Mouse (Mus musculus): ENCODE measurements around the gene Fermt2. TPM values are rescaled to one million over a fixed set of nuclear protein-coding genes. Genes with fewer than 3 reads are reported as not detected.

Gene Fermt2
- polyA plus RNA-seq, 1 experiment, result 95.9 TPM

DNA sequence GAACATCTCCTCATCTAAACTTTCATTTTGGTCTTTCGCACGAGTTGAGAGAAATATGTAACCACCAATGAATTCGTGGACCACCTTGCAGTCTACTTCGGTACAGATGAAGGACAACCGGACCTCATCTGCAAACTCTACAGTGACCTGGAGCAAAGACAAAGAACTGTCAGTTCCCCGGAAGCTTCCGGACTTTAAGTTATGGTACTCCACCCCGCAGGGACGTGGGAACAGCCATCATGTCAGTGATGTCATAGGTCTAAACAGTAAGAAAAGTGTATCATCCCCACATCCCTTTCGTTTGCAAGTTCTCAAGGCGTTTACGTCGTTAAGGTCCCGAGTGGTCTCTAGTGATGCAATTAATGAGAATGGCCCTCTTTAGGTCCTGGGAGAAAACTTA is 70.0 kb downstream of the Fermt2 start:
- Histone ChIP-seq H3K4me1 (ENCODE audit: control insufficient read depth, insufficient read depth, low read length) (peaks cover 9% of the 10 kb centered on the region), H3K4me3 (ENCODE audit: low read depth, low read length) (no peak overlapping the region), H3K9me3 (replicated peaks; ENCODE audit: control insufficient read depth, insufficient read depth, low read length, poor library complexity, severe bottlenecking) (no peaks in the 10 kb centered on the region), H3K9ac (ENCODE audit: low read depth, poor library complexity, severe bottlenecking) (no peak overlapping the region), H3K27me3 (ENCODE audit: control insufficient read depth, insufficient read depth, low read length, poor library complexity, severe bottlenecking) (no peaks in the 10 kb centered on the region), H3K27ac (ENCODE audit: insufficient read depth, low read length) (no peak overlapping the region), H3K36me3 (ENCODE audit: control insufficient read depth, insufficient read depth, low read length, poor library complexity, severe bottlenecking) (peaks cover 12% of the 10 kb centered on the region)
- TF ChIP-seq POLR2A (IDR thresholded peaks at IDR 0.05; ENCODE audit: insufficient read depth, low read length), result no peak
- TF ChIP-seq CTCF (IDR thresholded peaks at IDR 0.05; ENCODE audit: low read depth, low read length), result no peak
- no peak for TF ChIP-seq EP300 (IDR thresholded peaks at IDR 0.05; ENCODE audit: insufficient read depth, low read depth, low read length)

DNA sequence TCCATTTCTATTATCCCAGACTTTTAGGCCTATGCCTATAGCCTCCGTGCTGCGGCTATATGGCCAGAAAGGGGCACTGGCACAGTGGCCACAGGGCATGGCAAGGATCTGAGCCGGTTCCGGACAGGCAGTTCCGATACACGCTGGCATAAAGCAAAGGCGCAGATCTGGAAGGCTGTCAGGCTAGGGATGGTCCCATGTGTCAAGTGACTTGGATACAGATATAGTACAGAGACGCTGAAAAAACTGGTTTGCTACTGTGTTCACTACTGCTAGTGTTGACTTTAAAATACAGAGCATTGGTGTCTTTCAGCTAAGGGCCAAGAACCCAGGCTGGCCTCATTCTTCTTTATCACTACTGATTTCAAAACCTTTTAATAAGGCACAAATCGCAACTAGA is 72.9 kb downstream of the Fermt2 start:
- no peaks in the 10 kb centered on the region for H3K9me3 ChIP-seq (replicated peaks; ENCODE audit: control insufficient read depth, insufficient read depth, low read length, poor library complexity, severe bottlenecking)
- no peak overlapping the region for H3K9ac ChIP-seq (ENCODE audit: low read depth, poor library complexity, severe bottlenecking)
- H3K27ac ChIP-seq (ENCODE audit: insufficient read depth, low read length), result peak overlapping the region; percentile 72
- peaks cover 12% of the 10 kb centered on the region for H3K36me3 ChIP-seq (ENCODE audit: control insufficient read depth, insufficient read depth, low read length, poor library complexity, severe bottlenecking)
- no peaks in the 10 kb centered on the region for H3K27me3 ChIP-seq (ENCODE audit: control insufficient read depth, insufficient read depth, low read length, poor library complexity, severe bottlenecking)
- no peak for TF ChIP-seq POLR2A (IDR thresholded peaks at IDR 0.05; ENCODE audit: insufficient read depth, low read length)
- no peak for TF ChIP-seq EP300 (IDR thresholded peaks at IDR 0.05; ENCODE audit: insufficient read depth, low read depth, low read length)
- TF ChIP-seq CTCF (IDR thresholded peaks at IDR 0.05; ENCODE audit: low read depth, low read length), result no peak
- H3K4me1 ChIP-seq (ENCODE audit: control insufficient read depth, insufficient read depth, low read length), result peaks cover 13% of the 10 kb centered on the region
- H3K4me3 ChIP-seq (ENCODE audit: low read depth, low read length), result no peak overlapping the region

DNA sequence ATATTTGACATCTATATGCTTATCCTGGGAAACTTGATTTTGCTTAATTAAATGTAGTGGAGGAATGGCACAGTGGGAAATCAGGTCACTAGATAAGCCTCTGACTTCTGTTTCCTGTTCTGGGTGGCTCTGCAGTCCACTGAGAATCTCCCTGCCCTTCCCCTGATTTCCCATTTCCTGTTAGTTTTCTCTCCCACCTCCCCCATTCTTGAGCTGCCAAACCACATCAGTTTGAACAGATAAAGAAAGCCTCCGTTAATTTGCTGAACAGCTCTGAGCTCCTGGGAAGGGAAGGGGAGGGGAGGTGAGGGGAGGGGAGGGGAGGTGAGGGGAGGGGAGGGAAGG is 73.4 kb downstream of the Fermt2 start:
- Histone ChIP-seq H3K27ac (ENCODE audit: insufficient read depth, low read length) (peak overlapping the region; percentile 64; the same call in 1 of the 2 replicates), H3K9me3 (replicated peaks; ENCODE audit: control insufficient read depth, insufficient read depth, low read length, poor library complexity, severe bottlenecking) (no peaks in the 10 kb centered on the region), H3K9ac (ENCODE audit: low read depth, poor library complexity, severe bottlenecking) (no peak overlapping the region), H3K4me3 (ENCODE audit: low read depth, low read length) (no peak overlapping the region), H3K27me3 (ENCODE audit: control insufficient read depth, insufficient read depth, low read length, poor library complexity, severe bottlenecking) (no peaks in the 10 kb centered on the region), H3K36me3 (ENCODE audit: control insufficient read depth, insufficient read depth, low read length, poor library complexity, severe bottlenecking) (peaks cover 10% of the 10 kb centered on the region), H3K4me1 (ENCODE audit: control insufficient read depth, insufficient read depth, low read length) (peaks cover 13% of the 10 kb centered on the region)
- no peak for TF ChIP-seq EP300 (IDR thresholded peaks at IDR 0.05; ENCODE audit: insufficient read depth, low read depth, low read length)
- TF ChIP-seq POLR2A (IDR thresholded peaks at IDR 0.05; ENCODE audit: insufficient read depth, low read length), result no peak
- no peak for TF ChIP-seq CTCF (IDR thresholded peaks at IDR 0.05; ENCODE audit: low read depth, low read length)

DNA sequence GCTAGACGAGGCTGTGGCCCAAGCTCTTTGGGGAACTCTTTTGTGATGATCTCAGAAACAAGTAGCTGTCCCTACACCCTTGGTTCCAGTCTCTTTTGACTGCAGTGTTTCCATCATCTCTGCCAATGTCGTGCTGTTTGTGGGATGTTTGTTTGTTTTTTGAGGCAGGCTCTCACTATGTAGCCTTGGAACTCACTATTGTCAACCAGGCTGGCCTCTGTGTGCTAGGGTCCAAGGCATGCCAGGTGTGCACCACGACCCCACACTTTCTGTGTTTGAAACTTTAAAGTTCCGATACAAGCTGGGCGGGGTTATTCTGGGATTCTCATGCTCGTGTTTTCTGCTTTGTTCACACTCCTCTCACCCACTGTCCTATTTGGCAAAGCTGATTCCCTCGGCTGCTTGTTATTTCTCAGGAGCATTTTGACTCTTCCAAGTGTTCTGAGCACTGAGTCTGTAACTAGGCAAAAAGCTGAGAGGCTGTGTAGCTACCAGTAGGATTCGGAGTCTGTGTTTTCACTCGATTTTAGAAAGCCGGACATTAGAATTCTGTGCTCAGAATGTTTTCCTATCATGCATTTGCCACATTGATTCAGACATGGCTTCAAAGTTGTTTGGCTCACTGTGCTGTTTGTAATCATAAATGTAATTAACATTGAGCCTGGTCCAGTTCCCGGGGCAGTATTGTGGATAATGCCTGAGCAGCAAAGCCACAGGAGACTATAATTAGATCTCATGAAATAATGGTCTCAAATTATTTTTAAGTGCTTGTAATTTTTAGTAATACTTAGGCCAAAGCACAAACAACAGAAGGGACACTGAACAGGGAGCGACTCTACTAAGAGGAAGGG is 74.0 kb downstream of the Fermt2 start:
- Histone ChIP-seq H3K27me3 (ENCODE audit: control insufficient read depth, insufficient read depth, low read length, poor library complexity, severe bottlenecking) (no peaks in the 10 kb centered on the region), H3K27ac (ENCODE audit: insufficient read depth, low read length) (peak overlapping the region; percentile 64), H3K36me3 (ENCODE audit: control insufficient read depth, insufficient read depth, low read length, poor library complexity, severe bottlenecking) (peaks cover 6% of the 10 kb centered on the region), H3K4me1 (ENCODE audit: control insufficient read depth, insufficient read depth, low read length) (peaks cover 13% of the 10 kb centered on the region), H3K9me3 (replicated peaks; ENCODE audit: control insufficient read depth, insufficient read depth, low read length, poor library complexity, severe bottlenecking) (no peaks in the 10 kb centered on the region), H3K9ac (ENCODE audit: low read depth, poor library complexity, severe bottlenecking) (no peak overlapping the region), H3K4me3 (ENCODE audit: low read depth, low read length) (no peak overlapping the region)
- TF ChIP-seq EP300 (IDR thresholded peaks at IDR 0.05; ENCODE audit: insufficient read depth, low read depth, low read length), result no peak
- no peak for TF ChIP-seq POLR2A (IDR thresholded peaks at IDR 0.05; ENCODE audit: insufficient read depth, low read length)
- no peak for TF ChIP-seq CTCF (IDR thresholded peaks at IDR 0.05; ENCODE audit: low read depth, low read length)

DNA sequence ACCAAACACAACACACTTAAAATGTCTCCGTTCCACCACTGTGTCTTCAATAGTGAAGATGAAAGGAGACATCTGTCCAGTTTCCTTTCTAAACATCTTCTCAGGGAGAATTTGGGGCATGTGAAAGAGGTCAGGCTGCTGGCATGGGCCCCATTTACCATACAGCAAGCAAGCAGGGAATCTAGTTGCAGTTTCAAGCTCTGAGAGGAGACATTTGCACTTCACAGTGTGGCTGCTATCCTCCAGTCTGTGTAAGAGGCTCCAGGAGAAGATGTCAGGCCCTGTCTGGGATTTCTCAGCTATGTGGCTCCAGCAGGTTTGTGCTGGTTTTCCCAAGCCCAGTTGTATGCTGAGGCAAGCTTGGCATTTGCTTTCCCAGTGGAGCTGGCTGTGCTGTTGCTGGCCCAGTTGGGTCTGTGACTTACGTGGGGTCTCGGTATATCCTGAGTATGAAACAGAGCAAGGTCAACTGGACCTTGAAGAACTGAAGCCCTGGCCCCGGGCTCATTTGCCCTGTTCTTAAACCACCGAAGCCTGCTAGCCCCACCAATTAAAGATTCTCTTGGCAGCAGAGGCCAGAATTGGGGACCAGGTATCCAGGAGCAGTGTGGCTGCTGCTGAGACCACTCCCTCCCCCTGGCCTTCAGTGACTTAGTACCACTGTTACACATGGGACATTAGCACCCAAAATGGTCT is 76.2 kb downstream of the Fermt2 start:
- Histone ChIP-seq H3K27ac (ENCODE audit: insufficient read depth, low read length) (peak overlapping the region; percentile 52; the same call in 1 of the 2 replicates), H3K9ac (ENCODE audit: low read depth, poor library complexity, severe bottlenecking) (no peak overlapping the region), H3K4me1 (ENCODE audit: control insufficient read depth, insufficient read depth, low read length) (peaks cover 13% of the 10 kb centered on the region), H3K36me3 (ENCODE audit: control insufficient read depth, insufficient read depth, low read length, poor library complexity, severe bottlenecking) (no peaks in the 10 kb centered on the region), H3K4me3 (ENCODE audit: low read depth, low read length) (no peak overlapping the region), H3K27me3 (ENCODE audit: control insufficient read depth, insufficient read depth, low read length, poor library complexity, severe bottlenecking) (no peaks in the 10 kb centered on the region), H3K9me3 (replicated peaks; ENCODE audit: control insufficient read depth, insufficient read depth, low read length, poor library complexity, severe bottlenecking) (no peaks in the 10 kb centered on the region)
- no peak for TF ChIP-seq EP300 (IDR thresholded peaks at IDR 0.05; ENCODE audit: insufficient read depth, low read depth, low read length)
- no peak for TF ChIP-seq POLR2A (IDR thresholded peaks at IDR 0.05; ENCODE audit: insufficient read depth, low read length)
- TF ChIP-seq CTCF (IDR thresholded peaks at IDR 0.05; ENCODE audit: low read depth, low read length), result no peak

Data from ES-Bruce4 (cell line).